Mouse (Mus musculus): ENCODE results near the gene Hs3st3b1. TPM values are rescaled to one million over a fixed set of nuclear protein-coding genes. Genes with fewer than 3 reads are reported as not detected.

The Hs3st3b1 gene
- polyA plus RNA-seq, 1 experiment = 0.30 TPM

DNA sequence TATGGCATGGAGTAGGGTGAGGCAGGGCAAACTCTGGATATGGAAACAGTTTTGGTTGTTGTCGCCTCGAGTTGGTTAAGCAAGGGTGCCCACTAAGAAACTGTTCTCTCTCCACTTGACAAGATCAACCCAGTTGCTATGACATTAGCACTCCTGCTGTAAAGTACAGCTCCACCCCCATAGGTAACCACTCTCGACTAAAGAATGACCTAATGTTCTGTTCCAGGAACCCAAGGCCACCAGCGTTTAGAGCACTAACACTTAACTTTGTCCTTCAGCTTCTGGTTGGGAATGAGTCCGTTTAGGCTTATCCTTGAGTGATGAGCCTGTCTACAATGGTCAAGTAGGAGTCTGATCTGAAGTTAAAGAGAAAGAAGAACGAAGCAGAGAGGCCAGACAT, 76.7 kb downstream of the Hs3st3b1 start:
- no peak overlapping the region for H3K27ac ChIP-seq (ENCODE audit: control insufficient read depth, insufficient read depth, low read depth, low read length, poor library complexity)
- no peak for TF ChIP-seq CTCF (IDR thresholded peaks at IDR 0.05; ENCODE audit: control insufficient read depth, insufficient read depth, low read length)
- no peak for TF ChIP-seq POLR2A (IDR thresholded peaks at IDR 0.05; ENCODE audit: borderline replicate concordance, control insufficient read depth, low read depth, low read length)
- H3K4me3 ChIP-seq (replicated peaks; ENCODE audit: control insufficient read depth, low read depth, low read length) = no peak overlapping the region
- no CpG with 5 or more reads among the region's 6 CpGs for WGBS
- H3K4me1 ChIP-seq (ENCODE audit: control insufficient read depth, insufficient read depth, low read length) = no peaks in the 10 kb centered on the region

DNA sequence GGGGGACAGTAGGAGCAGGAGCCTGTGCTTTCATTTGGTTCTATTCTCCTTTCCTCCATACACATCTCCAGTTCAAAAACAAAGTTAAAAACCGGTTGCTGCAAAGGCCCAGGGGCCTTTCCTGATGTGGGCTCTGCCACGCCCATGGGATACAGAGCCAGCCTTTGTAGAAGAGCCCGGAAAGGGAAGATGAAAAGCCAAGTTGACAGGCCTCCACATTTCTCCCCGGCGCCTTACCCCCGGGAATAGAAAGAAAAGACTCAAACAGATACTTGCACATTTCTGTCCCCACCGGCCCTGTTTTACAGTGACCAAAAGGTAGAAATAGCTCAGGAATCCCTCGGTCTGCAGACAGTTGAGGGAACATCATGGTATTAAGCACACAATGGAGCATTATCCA, 77.4 kb downstream of the Hs3st3b1 start:
- 69% methylated on average over 8 of the region's 8 CpGs for WGBS
- no peak for TF ChIP-seq CTCF (IDR thresholded peaks at IDR 0.05; ENCODE audit: control insufficient read depth, insufficient read depth, low read length)
- no peak for TF ChIP-seq POLR2A (IDR thresholded peaks at IDR 0.05; ENCODE audit: borderline replicate concordance, control insufficient read depth, low read depth, low read length)
- H3K4me1 ChIP-seq (ENCODE audit: control insufficient read depth, insufficient read depth, low read length) = no peaks in the 10 kb centered on the region
- H3K27ac ChIP-seq (ENCODE audit: control insufficient read depth, insufficient read depth, low read depth, low read length, poor library complexity) = no peak overlapping the region
- H3K4me3 ChIP-seq (replicated peaks; ENCODE audit: control insufficient read depth, low read depth, low read length) = no peak overlapping the region

DNA sequence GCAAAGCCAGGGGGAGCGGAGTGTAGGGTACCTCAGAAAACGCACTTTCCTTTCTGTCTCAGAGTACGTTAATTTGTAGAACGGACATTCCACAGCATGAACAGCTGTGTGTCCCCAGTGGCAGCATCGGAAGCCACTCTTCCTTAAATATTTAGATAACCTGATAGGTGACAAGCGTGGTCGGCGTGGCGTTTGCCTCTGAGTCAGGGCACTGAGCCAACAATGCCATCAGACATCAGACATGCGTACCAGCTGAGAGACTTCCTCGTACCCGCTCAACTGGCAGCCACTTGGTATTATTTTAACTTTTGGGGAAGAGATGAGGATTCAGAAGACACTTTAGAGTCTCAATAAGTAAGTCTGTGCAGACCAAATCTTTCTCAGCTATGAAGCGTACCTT, 84.6 kb downstream of the Hs3st3b1 start:
- no peak for TF ChIP-seq POLR2A (IDR thresholded peaks at IDR 0.05; ENCODE audit: borderline replicate concordance, control insufficient read depth, low read depth, low read length)
- WGBS = 48% methylated on average over 13 of the region's 13 CpGs
- Histone ChIP-seq H3K4me1 (ENCODE audit: control insufficient read depth, insufficient read depth, low read length) (no peaks in the 10 kb centered on the region), H3K4me3 (replicated peaks; ENCODE audit: control insufficient read depth, low read depth, low read length) (no peak overlapping the region), H3K27ac (ENCODE audit: control insufficient read depth, insufficient read depth, low read depth, low read length, poor library complexity) (no peak overlapping the region)

Other genes with a start within 250 kb of the Hs3st3b1 start
- gene Cox10, start 157.2 kb upstream of the Hs3st3b1 start, polyA plus RNA-seq (2011; ENCODE audit: insufficient read depth, insufficient read length, low replicate concordance, missing spikeins) = 4.1 and 8.2 TPM in 2 replicates

Measured in bone marrow, adult 2 months (tissue).